Mouse (Mus musculus) embryo, embryonic 11 days (tissue): Measurements from ENCODE around the gene Gatad2b.

Experiments
- DNase-seq: peaks from one replicate; pipeline ENCODE4 v3.0.0-alpha.2; 2015

Gatad2b gene

GRCm38 (mm10) chr3:90384851-90385375 lies 91.9 kb downstream of the Gatad2b start:
- DNase-seq = no peak

GRCm38 (mm10) chr3:90386817-90387216 lies 93.8 kb downstream of the Gatad2b start:
- no peak for DNase-seq

- no peak for DNase-seq
These were observed 94.5 kb downstream of the Gatad2b start for GRCm38 (mm10) chr3:90387483-90387882.

GRCm38 (mm10) chr3:90388192-90388591 lies 95.2 kb downstream of the Gatad2b start:
- DNase-seq = no peak

GRCm38 (mm10) chr3:90388726-90389510 lies 95.9 kb downstream of the Gatad2b start:
- peak; percentile 83 for DNase-seq

- peak; percentile 80 for DNase-seq
These were observed 96.8 kb downstream of the Gatad2b start, which contains the start of gene Slc27a3 for GRCm38 (mm10) chr3:90389511-90390490. Gene Slc27a3 (minus strand): TSS chr3:90389938.

- no peak for DNase-seq
These were observed 98.0 kb downstream of the Gatad2b start for GRCm38 (mm10) chr3:90391004-90391403.

- DNase-seq = no peak
These were observed 99.0 kb downstream of the Gatad2b start for GRCm38 (mm10) chr3:90391941-90392340.

- DNase-seq = no peak
These were observed 99.7 kb downstream of the Gatad2b start for GRCm38 (mm10) chr3:90392661-90393060.

- DNase-seq = no peak
These were observed 102.7 kb downstream of the Gatad2b start for GRCm38 (mm10) chr3:90395629-90396028.

GRCm38 (mm10) chr3:90400993-90401392 lies 108.0 kb downstream of the Gatad2b start:
- no peak for DNase-seq

GRCm38 (mm10) chr3:90404121-90404520 lies 111.1 kb downstream of the Gatad2b start:
- no peak for DNase-seq

GRCm38 (mm10) chr3:90404609-90405008 lies 111.6 kb downstream of the Gatad2b start:
- DNase-seq = no peak

- DNase-seq = no peak
These were observed 113.4 kb downstream of the Gatad2b start for GRCm38 (mm10) chr3:90406414-90406813.

GRCm38 (mm10) chr3:90408721-90409120 lies 115.7 kb downstream of the Gatad2b start:
- DNase-seq = no peak

GRCm38 (mm10) chr3:90412312-90413010 lies 119.5 kb downstream of the Gatad2b start:
- peak; percentile 66 for DNase-seq

- DNase-seq = no peak
These were observed 120.0 kb downstream of the Gatad2b start for GRCm38 (mm10) chr3:90413011-90413396.
